Mouse (Mus musculus) c-Kit-positive CD71-positive TER-119-negative erythroid progenitor cells, embryonic 14.5 days (primary cell): ENCODE results near the gene Hip1r.

Experiments
- DNase-seq: peaks from one replicate; pipeline ENCODE4 v3.0.0-alpha.2; 2013; ENCODE audit warnings: low read depth

The Hip1r gene

GRCm38 (mm10) chr5:123997211-123997751 is 23.9 kb downstream of the Hip1r start:
- no peak for DNase-seq

GRCm38 (mm10) chr5:123997811-123998210 is 24.4 kb downstream of the Hip1r start:
- DNase-seq: no peak

- peak; percentile 52 for DNase-seq
Observed at GRCm38 (mm10) chr5:123998370-123998769, 24.9 kb downstream of the Hip1r start.

- DNase-seq: peak; percentile 89
Observed at GRCm38 (mm10) chr5:124000824-124001223, 27.4 kb downstream of the Hip1r start.

- DNase-seq: no peak
Observed at GRCm38 (mm10) chr5:124001274-124001673, 27.8 kb downstream of the Hip1r start.

GRCm38 (mm10) chr5:124002876-124003275 is 29.4 kb downstream of the Hip1r start:
- DNase-seq: no peak

GRCm38 (mm10) chr5:124003375-124003774 is 29.9 kb downstream of the Hip1r start:
- no peak for DNase-seq

- DNase-seq: no peak
Observed at GRCm38 (mm10) chr5:124004356-124005150, 31.1 kb downstream of the Hip1r start.

- no peak for DNase-seq
Observed at GRCm38 (mm10) chr5:124005151-124005500, 31.7 kb downstream of the Hip1r start.

GRCm38 (mm10) chr5:124005591-124005990 is 32.2 kb downstream of the Hip1r start:
- no peak for DNase-seq

GRCm38 (mm10) chr5:124006082-124006873 is 32.9 kb downstream of the Hip1r start:
- DNase-seq: no peak

GRCm38 (mm10) chr5:124006891-124007491 is 33.6 kb downstream of the Hip1r start:
- DNase-seq: no peak

- peak; percentile 72 for DNase-seq
Observed at GRCm38 (mm10) chr5:124010077-124010476, 36.6 kb downstream of the Hip1r start.

- peak; percentile 63 for DNase-seq
Observed at GRCm38 (mm10) chr5:124010910-124011655, 37.7 kb downstream of the Hip1r start.

GRCm38 (mm10) chr5:124011927-124012326 is 38.5 kb downstream of the Hip1r start:
- no peak for DNase-seq

GRCm38 (mm10) chr5:124012885-124013284 is 39.5 kb downstream of the Hip1r start:
- DNase-seq: no peak

- no peak for DNase-seq
Observed at GRCm38 (mm10) chr5:124013747-124014146, 40.3 kb downstream of the Hip1r start.

- no peak for DNase-seq
Observed at GRCm38 (mm10) chr5:124014180-124014579, 40.8 kb downstream of the Hip1r start.

- DNase-seq: no peak
Observed at GRCm38 (mm10) chr5:124014791-124015251, 41.4 kb downstream of the Hip1r start.

GRCm38 (mm10) chr5:124015727-124016126 is 42.3 kb downstream of the Hip1r start:
- DNase-seq: no peak

- DNase-seq: no peak
Observed at GRCm38 (mm10) chr5:124016291-124016821, 42.9 kb downstream of the Hip1r start.
